Mouse (Mus musculus) heart, postnatal 0 days (tissue): Measurements from ENCODE around the gene Tmbim6. TPM values are rescaled to one million over a fixed set of nuclear protein-coding genes. Genes with fewer than 3 reads are reported as not detected.

Experiments
- ATAC-seq: fragments of 200-750 bp; cut with Nextera tagmentation; 2 replicates; pipeline ENCODE4 v1.8.0; 2017; ENCODE audit warnings: low read depth, moderate number of reproducible peaks, moderate library complexity; ENCODE audit not compliant: insufficient read depth
- DNase-seq: peaks from one replicate; pipeline ENCODE4 v3.0.0-alpha.2; 2016; ENCODE audit warnings: low spot score
- H3K27ac ChIP-seq: fragments of 300-500 bp; sonication (generic); 2 replicates; pipeline ENCODE4 v1.5.1; 2014; ENCODE audit warnings: low read depth, mild to moderate bottlenecking
- H3K27me3 ChIP-seq: fragments of 300-500 bp; sonication (generic); 2 replicates; pipeline ENCODE4 v1.6.1; 2014; ENCODE audit warnings: low read length, mixed read lengths; ENCODE audit not compliant: control insufficient read depth, insufficient read depth
- H3K36me3 ChIP-seq: fragments of 300-500 bp; sonication (generic); replicated peaks from 2 replicates; pipeline ENCODE4 v1.6.1; 2014; ENCODE audit warnings: low read length, mixed read lengths; ENCODE audit not compliant: control insufficient read depth, insufficient read depth
- H3K4me1 ChIP-seq: fragments of 300-500 bp; sonication (generic); 2 replicates; pipeline ENCODE4 v1.6.1; 2014; ENCODE audit warnings: antibody characterized with exemption; ENCODE audit not compliant: control insufficient read depth, insufficient read depth
- H3K4me2 ChIP-seq: fragments of 300-500 bp; sonication (generic); 2 replicates; pipeline ENCODE4 v1.6.1; 2014; ENCODE audit warnings: low read depth, mild to moderate bottlenecking, low read length, moderate library complexity
- H3K4me3 ChIP-seq: fragments of 300-500 bp; sonication (generic); 2 replicates; pipeline ENCODE4 v1.5.1; 2014; ENCODE audit warnings: low read depth, low read length
- H3K9ac ChIP-seq: fragments of 300-500 bp; sonication (generic); replicated peaks from 2 replicates; pipeline ENCODE4 v1.6.1; 2014; ENCODE audit warnings: low read depth, low read length, mixed read lengths
- H3K9me3 ChIP-seq: fragments of 300-500 bp; sonication (generic); replicated peaks from 2 replicates; pipeline ENCODE4 v1.6.1; 2016; ENCODE audit warnings: low read length; ENCODE audit not compliant: control insufficient read depth
- CTCF ChIP-seq: IDR thresholded peaks from 2 replicates; pipeline ENCODE4 v1.5.1; 2016; ENCODE audit warnings: antibody characterized with exemption, control low read depth, low read depth
- EP300 ChIP-seq: IDR thresholded peaks from 2 replicates; pipeline ENCODE4 v1.6.1; 2016; ENCODE audit warnings: antibody characterized with exemption, low read depth
- WGBS: fragments of 180-500 bp; shearing (Covaris S2); extraction: QIAGEN DNeasy Blood & Tissue Kit; methylation state at CpG from one replicate; pipeline ENCODE4 v1.1.7; 2014; 5-methylcytosine and 5-hydroxymethylcytosine counted together
- polyA plus RNA-seq: library from polyadenylated mRNA; unstranded; fragments of >200 nt; fragmentation: Nextera tagmentation; extraction: Ambion mirVana; gene quantifications from 2 replicates; pipeline ENCODE4 v1.2.1, GENCODE M21; 2015
- total RNA-seq: library from RNA; depleted of rRNA; stranded (reverse); fragments of >200 nt; gene quantifications from 2 replicates; pipeline ENCODE4 v1.2.3, GENCODE M21; 2014; ENCODE audit warnings: low replicate concordance

Tmbim6 gene
- total and polyA plus RNA-seq, 2 experiments from 2014 or later = 188 to 190 TPM

DNA sequence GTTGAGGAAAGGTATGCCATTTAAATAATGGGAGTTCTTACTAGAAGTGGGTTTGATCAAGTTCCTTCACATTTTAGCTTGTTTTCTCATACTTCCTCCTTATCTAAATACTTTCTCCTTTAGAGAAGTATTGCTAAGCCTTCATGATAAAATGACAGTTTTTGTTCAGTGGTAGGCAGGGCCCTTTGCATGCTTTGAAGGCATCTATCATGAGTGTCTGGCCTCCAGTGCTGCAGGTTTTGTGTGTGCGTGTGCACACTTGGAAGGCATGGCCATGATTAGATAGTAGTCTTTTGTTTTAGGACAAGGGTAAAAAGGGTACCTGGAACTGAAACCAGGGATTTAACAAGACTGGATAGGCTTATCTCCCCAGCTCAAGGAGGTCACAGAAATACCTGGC, 3.8 kb downstream of the Tmbim6 start:
- Histone ChIP-seq H3K4me1 (peaks cover 51% of the 10 kb centered on the region), H3K4me2 (0 out of 2 replicates have a peak overlapping the region, but pooled peaks have one; percentile 53), H3K27ac (no peak overlapping the region), H3K9me3 (no peaks in the 10 kb centered on the region), H3K9ac (no peak overlapping the region), H3K4me3 (no peak overlapping the region), H3K36me3 (no peaks in the 10 kb centered on the region; the same call in 1 of the 2 replicates), H3K27me3 (no peaks in the 10 kb centered on the region)
- TF ChIP-seq CTCF (no peak), EP300 (no peak)
- no peak for ATAC-seq
- 24% methylated on average over 1 of the region's 1 CpGs for WGBS
- no peak for DNase-seq

DNA sequence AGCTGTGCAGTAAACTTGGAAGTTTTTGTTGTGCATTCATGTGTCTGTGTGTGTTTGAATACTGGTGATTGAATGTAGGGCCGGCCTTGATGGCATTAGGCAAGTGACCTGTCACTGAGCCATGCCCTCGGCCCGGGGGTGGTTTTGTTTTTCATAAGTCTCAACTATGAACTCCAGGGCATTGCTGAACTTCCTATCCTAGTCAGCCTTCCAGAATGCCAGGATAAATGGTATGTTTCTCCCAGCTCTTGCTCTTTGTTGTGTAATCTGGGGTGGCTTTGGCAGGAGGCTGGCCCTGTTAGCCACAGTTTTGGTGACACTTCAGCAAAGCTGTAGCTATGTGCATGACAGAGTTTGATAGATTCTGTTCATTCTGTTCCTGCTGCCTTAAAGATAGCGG, 4.2 kb downstream of the Tmbim6 start:
- TF ChIP-seq CTCF (no peak), EP300 (no peak)
- DNase-seq = no peak
- 46% methylated on average over 4 of the region's 4 CpGs for WGBS
- Histone ChIP-seq H3K4me1 (peaks cover 51% of the 10 kb centered on the region), H3K9ac (no peak overlapping the region), H3K27me3 (no peaks in the 10 kb centered on the region), H3K36me3 (peaks cover 4% of the 10 kb centered on the region; the same call in 1 of the 2 replicates), H3K9me3 (no peaks in the 10 kb centered on the region), H3K27ac (no peak overlapping the region), H3K4me3 (no peak overlapping the region), H3K4me2 (no peak overlapping the region)
- ATAC-seq = no peak

DNA sequence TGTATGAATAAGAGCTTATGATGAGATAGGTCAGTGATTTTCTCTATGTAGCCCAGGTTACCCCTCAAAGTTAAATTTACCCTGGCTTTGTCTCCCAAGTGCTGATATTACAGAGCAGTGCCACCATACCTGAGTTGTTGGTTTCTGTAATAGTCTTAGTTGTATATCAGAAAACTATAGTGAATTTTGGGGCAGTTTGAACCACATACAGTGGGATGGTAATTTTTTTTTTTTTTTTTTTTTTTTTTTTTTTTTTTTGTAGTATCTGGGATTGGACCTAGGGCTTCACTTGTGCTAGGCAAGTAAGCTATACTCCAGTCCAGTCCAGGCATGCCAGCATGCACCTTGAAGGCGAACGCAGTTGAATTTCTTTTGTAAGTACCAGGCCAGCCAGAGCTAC, 4.9 kb downstream of the Tmbim6 start:
- no peak for DNase-seq
- Histone ChIP-seq H3K36me3 (peaks cover 11% of the 10 kb centered on the region), H3K4me2 (no peak overlapping the region), H3K27me3 (no peaks in the 10 kb centered on the region), H3K4me1 (peaks cover 46% of the 10 kb centered on the region), H3K9me3 (no peaks in the 10 kb centered on the region), H3K4me3 (no peak overlapping the region), H3K27ac (no peak overlapping the region), H3K9ac (no peak overlapping the region)
- ATAC-seq = no peak
- WGBS = 92% methylated on average over 2 of the region's 2 CpGs
- no peak for TF ChIP-seq CTCF
- TF ChIP-seq EP300 = no peak

DNA sequence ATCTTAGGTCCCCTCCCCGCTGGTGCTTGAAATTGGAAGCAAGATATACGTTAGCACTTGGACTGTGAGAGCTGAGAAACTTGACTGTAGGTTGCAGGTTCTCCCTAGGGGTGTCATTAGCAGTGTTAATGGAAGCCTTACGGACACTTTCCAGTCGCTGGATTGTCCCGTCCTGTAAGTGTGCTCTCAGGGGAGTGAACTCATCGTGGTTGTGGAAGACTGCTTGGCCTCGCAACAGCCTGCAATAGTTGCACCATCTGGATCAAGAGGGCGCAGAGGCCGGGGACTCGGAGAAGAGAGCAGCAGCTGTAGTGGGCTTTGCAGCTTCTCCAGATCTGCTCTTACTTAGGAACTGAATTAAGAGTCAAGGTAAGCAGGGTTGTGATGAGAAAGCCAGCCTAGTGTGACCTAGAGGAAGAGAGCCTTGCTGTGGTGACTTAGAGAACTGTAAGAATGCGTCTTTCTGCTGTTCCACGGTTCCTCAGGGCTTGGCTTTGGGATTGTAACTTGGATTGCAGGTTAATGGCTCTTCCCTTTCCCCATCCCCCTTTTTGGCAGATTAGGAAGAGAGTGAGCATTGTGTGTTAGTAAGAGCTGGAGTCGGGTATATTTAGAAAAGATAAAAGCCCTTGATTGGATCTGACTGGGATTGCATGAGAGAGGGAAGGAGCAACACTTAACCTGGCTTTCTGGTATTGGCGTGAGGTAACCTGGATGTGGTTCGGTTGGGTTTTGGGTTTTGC, 7.0 kb downstream of the Tmbim6 start:
- no peak overlapping the region for H3K4me3 ChIP-seq
- 49% methylated on average over 15 of the region's 15 CpGs for WGBS
- DNase-seq (no peak), ATAC-seq (no peak)
- no peaks in the 10 kb centered on the region for H3K27me3 ChIP-seq
- TF ChIP-seq CTCF (no peak), EP300 (no peak)
- H3K36me3 ChIP-seq = peaks cover 32% of the 10 kb centered on the region
- no peak overlapping the region for H3K27ac ChIP-seq
- no peak overlapping the region for H3K9ac ChIP-seq
- H3K4me1 ChIP-seq = peaks cover 41% of the 10 kb centered on the region
- H3K9me3 ChIP-seq = no peaks in the 10 kb centered on the region
- no peak overlapping the region for H3K4me2 ChIP-seq

DNA sequence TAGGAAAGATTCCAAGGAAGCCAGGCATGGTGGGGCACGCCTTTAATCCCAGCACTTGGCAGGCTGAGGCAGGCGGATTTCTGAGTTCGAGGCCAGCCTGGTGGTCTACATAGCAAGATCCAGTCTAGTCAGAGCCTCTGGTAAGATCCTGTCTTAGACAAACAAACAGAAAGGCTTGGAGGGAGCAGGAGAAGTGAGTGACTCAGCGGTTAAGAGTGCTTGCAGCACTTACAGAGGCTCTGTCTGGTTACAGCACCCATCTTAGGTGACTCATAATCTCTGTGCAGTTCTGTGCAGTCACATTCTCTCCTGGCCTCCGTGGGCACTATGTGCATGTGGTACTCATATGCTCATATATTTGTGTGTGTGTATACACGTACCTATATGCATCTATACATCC, 7.9 kb downstream of the Tmbim6 start:
- H3K27ac ChIP-seq = no peak overlapping the region
- WGBS = 78% methylated on average over 6 of the region's 6 CpGs
- no peak for DNase-seq
- no peak overlapping the region for H3K4me3 ChIP-seq
- H3K27me3 ChIP-seq = no peaks in the 10 kb centered on the region
- H3K9me3 ChIP-seq = no peaks in the 10 kb centered on the region
- peaks cover 35% of the 10 kb centered on the region for H3K4me1 ChIP-seq
- ATAC-seq = no peak
- H3K4me2 ChIP-seq = no peak overlapping the region
- TF ChIP-seq CTCF (no peak), EP300 (no peak)
- H3K9ac ChIP-seq = no peak overlapping the region
- H3K36me3 ChIP-seq = peaks cover 41% of the 10 kb centered on the region
